Mouse (Mus musculus) forebrain, embryonic 10.5 days (tissue): Measurements from ENCODE around the gene Oscp1. TPM values are rescaled to one million over a fixed set of nuclear protein-coding genes. Genes with fewer than 3 reads are reported as not detected.

Source experiments
- polyA plus RNA-seq: library from polyadenylated mRNA; unstranded; fragments of >200 nt; fragmentation: Nextera tagmentation; extraction: Ambion mirVana; gene quantifications from 2 replicates; pipeline ENCODE4 v1.2.1, GENCODE M21; 2016

Oscp1 gene
- polyA plus RNA-seq, 1 experiment from 2014 or later = 34.4 TPM

Other genes starting within 250 kb of the Oscp1 start
- gene Csf3r, start 34.0 kb upstream of the Oscp1 start, polyA plus RNA-seq = 0.32 and 0.65 TPM in 2 replicates
- gene Mrps15, start 11.6 kb upstream of the Oscp1 start, polyA plus RNA-seq = 136 and 151 TPM in 2 replicates
- 53.7 and 55.1 TPM in 2 replicates for gene Lsm10, start 38.1 kb downstream of the Oscp1 start, polyA plus RNA-seq
- gene Stk40, start 45.4 kb downstream of the Oscp1 start, polyA plus RNA-seq = 43.7 and 45.5 TPM in 2 replicates
- gene Eva1b, start 89.2 kb downstream of the Oscp1 start, polyA plus RNA-seq = 19.1 and 20.7 TPM in 2 replicates
- 1.5 and 1.6 TPM in 2 replicates for gene Sh3d21, start 104.9 kb downstream of the Oscp1 start, polyA plus RNA-seq
- 251 and 256 TPM in 2 replicates for gene Thrap3, start 144.2 kb downstream of the Oscp1 start, polyA plus RNA-seq
- 45.6 and 47.1 TPM in 2 replicates for gene Map7d1, start 197.8 kb downstream of the Oscp1 start, polyA plus RNA-seq
- gene Trappc3, start 203.8 kb downstream of the Oscp1 start, polyA plus RNA-seq = 84.8 and 86.8 TPM in 2 replicates
- 5.9 and 6.8 TPM in 2 replicates for gene Col8a2, start 228.2 kb downstream of the Oscp1 start, polyA plus RNA-seq